Mouse (Mus musculus) spleen, adult 18-20 months (tissue): Measurements from ENCODE around the gene Ctso.

Experiments used
- DNase-seq, 2 experiments: peaks; one replicate each; pipeline ENCODE4 v3.0.0; 2022; ENCODE audit warnings: mixed read lengths in 2 of 2

Gene Ctso

GRCm38 (mm10) chr3:81957484-81957883 lies 25.1 kb downstream of the Ctso start:
- DNase-seq, result no peak

DNA sequence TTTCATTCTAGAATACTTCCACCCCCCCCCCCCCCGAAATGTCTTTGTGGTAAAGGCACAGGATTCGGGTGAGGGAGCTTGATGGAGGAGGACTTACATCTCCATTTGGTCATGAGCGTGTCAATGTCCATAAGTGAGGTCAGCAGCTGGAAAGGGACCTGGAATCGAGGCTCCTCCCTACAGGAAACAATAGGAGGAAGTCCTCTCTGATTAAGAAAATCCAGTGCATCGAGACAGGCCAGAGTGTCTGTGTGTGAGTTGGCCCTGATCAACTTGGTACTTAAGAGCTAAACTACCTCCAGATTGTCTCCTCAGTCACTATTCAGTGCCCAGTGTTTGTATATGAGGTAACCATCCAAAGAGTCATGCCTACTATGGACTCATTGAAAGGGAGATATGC lies 28.9 kb downstream of the Ctso start:
- DNase-seq, result no peak

DNA sequence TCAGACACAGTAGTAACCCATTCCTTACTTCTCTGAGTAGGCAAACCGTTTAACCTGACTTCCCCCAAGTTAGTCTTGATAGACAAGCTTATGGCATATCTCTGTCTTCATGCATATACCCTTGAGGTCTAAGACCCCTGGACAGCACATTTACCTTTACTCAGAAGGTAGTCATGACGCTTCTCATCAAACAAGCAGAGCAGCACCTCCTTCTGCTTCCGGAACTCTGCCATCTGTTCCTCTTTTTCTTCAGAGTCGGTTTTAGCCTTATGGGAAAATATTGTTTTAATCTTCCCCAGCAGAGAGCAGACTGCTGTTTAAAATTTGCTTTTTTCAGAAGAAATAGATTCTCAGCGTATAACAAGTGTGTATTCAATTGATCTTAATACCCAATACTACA lies 31.4 kb downstream of the Ctso start:
- no peak for DNase-seq

DNA sequence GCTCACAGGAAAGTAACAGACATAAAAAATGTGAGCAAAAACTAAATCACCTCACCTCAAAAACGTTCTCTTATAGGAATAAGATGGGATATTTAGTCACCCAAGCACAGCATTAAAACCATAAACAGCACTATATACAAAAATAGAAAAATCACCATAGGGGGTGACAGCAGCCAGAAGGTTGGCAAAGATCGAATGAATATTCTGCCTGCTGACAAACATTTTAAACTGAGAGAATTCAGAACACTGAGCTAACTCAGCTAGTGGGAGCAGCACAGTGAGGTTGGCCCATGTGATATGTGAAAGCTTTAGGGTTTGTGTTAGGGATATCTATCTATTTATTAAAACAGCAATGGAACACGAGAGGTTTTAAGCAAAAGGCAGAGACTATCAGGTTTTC lies 32.2 kb downstream of the Ctso start:
- no peak for DNase-seq

DNA sequence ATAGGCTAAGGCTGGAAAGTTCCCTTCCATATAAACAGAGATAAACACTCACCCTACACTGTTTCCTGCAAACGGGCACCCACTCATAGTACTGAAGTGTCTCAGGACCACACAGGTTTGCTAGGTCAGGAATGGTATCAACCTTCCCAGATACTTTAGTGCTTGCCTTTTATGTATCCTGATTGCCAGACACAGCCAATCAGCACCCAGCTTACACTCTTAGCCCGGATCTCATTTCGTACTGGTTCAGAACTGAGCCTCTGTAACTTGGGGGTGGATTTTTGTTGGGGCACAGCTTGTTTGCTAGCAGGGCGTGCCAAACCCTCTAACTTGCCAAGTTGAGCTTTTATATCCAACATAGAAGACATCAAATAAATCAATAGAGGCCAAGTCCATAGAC lies 43.2 kb downstream of the Ctso start:
- no peak for DNase-seq

DNA sequence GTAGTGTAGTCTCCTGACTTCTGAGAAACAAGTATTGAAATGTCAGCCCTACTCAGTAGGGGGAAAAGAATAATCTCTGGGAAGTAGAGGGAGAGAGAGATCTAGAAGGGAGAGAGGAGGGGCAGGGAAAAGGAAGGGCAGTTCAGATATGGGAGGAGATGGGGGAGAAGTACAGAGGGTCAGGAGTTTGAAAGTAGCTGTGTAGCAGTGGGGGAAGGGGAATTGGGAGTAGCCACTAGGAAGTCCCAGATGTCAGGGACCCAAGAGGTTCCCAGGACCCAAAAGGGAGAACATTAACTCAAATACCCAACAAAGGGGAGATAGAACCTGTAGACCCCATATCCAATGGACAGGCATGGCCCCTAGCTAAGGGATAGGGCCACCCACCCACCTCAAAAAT lies 43.7 kb downstream of the Ctso start, which contains the start of gene Tdo2:
Gene Tdo2 (minus strand): TSS at position 101 of the 400 bp plus-strand sequence.
- no peak for DNase-seq

DNA sequence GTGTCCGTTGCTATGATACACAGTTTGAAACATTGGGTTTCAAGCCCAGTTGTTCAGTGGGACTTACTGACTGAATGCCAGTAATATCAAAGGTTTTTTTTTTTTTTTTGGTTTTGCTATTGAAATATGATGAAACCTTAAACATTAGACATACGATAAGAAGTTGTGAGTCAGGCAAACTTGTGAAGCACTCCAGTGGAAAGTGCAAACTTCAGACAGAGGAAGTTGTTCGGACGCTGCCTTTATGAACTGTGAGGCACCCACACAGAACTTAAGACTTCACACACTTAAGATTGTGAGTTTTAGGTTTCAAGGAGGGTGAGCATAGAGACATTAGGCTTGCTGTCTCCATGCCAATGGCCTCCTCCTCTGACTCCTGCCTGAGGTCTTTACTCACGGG lies 49.2 kb downstream of the Ctso start:
- no peak for DNase-seq

DNA sequence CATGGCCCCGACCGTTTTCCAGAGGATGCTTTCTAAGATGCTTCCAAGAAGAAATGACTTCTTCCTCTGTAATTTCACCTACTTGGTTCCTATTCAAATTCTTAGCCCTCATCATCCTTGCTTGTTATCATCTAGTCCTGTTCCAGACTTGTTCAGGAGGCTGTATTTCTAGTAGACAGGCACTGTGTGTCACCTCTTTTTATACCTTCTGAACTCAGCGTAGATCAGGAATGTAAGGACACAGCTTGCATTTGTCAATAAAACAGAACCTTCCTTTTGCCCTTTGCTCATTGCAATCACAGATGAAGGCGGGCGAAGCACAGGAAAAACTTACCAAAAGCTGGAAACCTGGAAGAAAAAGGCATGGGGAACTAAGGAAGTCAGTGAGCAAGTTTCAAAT lies 49.6 kb downstream of the Ctso start, which contains the start of gene Asic5:
Gene Asic5 (plus strand): TSS at position 301 of the 400 bp plus-strand sequence.
- DNase-seq, result no peak

DNA sequence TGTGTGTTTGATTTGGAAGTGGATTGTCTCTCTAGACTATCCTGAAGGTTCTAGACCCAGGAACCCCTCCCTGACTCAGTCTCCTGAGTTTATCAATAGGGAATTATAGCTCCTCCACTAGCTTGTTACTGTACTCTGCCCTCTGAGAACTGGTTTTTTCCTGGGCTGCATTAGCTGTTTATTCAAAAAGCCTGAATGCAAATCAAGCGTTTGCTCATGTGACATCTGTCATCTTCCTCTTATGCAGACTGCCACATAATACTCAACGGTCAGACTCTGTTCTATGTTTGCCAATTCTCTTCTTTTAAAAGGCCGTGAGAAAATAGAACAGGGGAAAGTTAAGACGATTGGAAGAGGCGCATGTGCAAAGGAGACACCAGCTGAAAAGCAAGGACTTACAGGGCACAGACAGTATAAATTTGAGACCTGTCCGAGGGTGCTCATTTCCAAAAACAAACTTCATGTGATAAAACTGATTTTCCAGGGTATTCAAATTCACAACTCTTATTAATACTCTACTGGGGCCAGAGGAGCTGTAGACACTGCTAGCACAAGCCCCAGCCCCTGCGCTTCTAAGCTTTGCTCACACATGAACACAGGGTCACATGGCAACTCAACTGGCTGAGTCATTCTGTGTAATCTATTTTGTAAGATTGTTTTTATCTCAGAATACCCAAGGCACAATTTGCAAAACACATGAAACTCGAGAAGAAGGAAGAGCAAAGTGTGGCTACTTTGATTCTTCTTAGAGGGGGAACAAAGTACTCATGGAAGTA lies 50.9 kb downstream of the Ctso start:
- no peak for DNase-seq

GRCm38 (mm10) chr3:81985100-81985499 lies 52.7 kb downstream of the Ctso start:
- no peak for DNase-seq

- no peak for DNase-seq
These were observed 53.7 kb downstream of the Ctso start for GRCm38 (mm10) chr3:81986103-81986502.

DNA sequence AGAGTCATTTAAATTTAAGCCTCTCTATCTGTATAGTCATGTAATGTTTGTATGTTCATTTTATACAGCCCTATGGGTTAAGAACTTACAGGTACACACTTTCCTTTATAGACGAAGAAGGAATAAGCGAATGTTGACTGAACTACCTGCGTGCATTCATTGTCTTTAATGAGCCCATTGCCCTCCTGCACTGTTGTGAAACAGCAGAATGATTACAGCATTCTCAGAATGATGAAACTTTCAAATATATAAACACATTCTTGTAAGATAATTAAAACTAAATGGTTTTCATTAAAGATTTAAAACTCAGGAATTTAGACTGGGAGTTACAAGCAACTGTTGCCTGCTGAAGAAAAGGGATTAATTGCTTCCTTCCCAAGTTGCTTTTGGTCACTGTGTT lies 55.2 kb downstream of the Ctso start:
- DNase-seq, result no peak

- DNase-seq, result no peak
These were observed 57.3 kb downstream of the Ctso start for GRCm38 (mm10) chr3:81989692-81990141.

GRCm38 (mm10) chr3:81990531-81990930 lies 58.1 kb downstream of the Ctso start:
- no peak for DNase-seq

GRCm38 (mm10) chr3:81995371-81995770 lies 63.0 kb downstream of the Ctso start:
- no peak for DNase-seq

DNA sequence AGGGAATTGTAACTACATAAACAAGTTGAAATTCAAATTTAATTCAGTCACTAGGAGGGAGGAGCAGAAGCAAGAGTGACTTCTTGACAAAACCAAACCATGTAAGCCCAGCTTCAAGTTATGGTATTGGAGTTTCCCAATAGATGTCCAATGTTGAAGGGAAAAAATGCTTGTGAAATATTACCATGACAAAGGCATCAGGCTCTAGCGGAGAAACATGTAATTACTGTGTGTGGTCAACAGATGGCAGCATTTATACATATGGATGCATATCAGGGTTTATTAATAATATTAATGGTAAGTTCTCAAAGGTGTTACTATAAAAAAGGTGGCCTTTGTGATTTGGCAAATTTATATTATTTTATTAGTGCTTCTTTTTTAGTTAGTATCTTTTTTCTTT lies 63.6 kb downstream of the Ctso start:
- DNase-seq, result peak in 1 of 2 experiments; percentile 9
